Mouse (Mus musculus) forebrain, postnatal 0 days (tissue): ENCODE measurements around the gene Ssbp3. TPM values are rescaled to one million over a fixed set of nuclear protein-coding genes. Genes with fewer than 3 reads are reported as not detected.

ENCODE experiments used
- ATAC-seq: fragments of 200-750 bp; cut with Nextera tagmentation; 2 replicates; pipeline ENCODE4 v1.8.0; 2017; ENCODE audit warnings: mild to moderate bottlenecking, moderate library complexity
- DNase-seq: peaks from one replicate; pipeline ENCODE4 v3.0.0-alpha.2; 2015
- H3K27ac ChIP-seq: fragments of 300-500 bp; sonication (generic); 2 replicates; pipeline ENCODE4 v1.5.1; 2014; ENCODE audit warnings: low read depth, mild to moderate bottlenecking, antibody characterized with exemption, low read length, moderate library complexity, mixed read lengths
- H3K27me3 ChIP-seq: fragments of 300-500 bp; sonication (generic); 2 replicates; pipeline ENCODE4 v1.6.1; 2014; ENCODE audit warnings: mild to moderate bottlenecking, low read length, mixed read lengths; ENCODE audit not compliant: insufficient read depth
- H3K36me3 ChIP-seq: fragments of 300-500 bp; sonication (generic); 2 replicates; pipeline ENCODE4 v1.6.1; 2014; ENCODE audit warnings: mild to moderate bottlenecking, moderate library complexity; ENCODE audit not compliant: insufficient read depth
- H3K4me1 ChIP-seq: fragments of 300-500 bp; sonication (generic); 2 replicates; pipeline ENCODE4 v1.6.1; 2014; ENCODE audit warnings: antibody characterized with exemption; ENCODE audit not compliant: insufficient read depth
- H3K4me2 ChIP-seq: fragments of 300-500 bp; sonication (generic); 2 replicates; pipeline ENCODE4 v1.6.1; 2014; ENCODE audit warnings: low read depth, mild to moderate bottlenecking, moderate library complexity
- H3K4me3 ChIP-seq: fragments of 300-500 bp; sonication (generic); 2 replicates; pipeline ENCODE4 v1.5.1; 2014; ENCODE audit warnings: low read depth, low read length, mixed read lengths
- H3K9ac ChIP-seq: fragments of 300-500 bp; sonication (generic); 2 replicates; pipeline ENCODE4 v1.6.1; 2014; ENCODE audit warnings: mild to moderate bottlenecking
- H3K9me3 ChIP-seq: fragments of 300-500 bp; sonication (generic); 2 replicates; pipeline ENCODE4 v1.6.1; 2016; ENCODE audit warnings: low read length
- CTCF ChIP-seq: sonication (generic); IDR thresholded peaks from 2 replicates; pipeline ENCODE4 v1.5.1; 2016; ENCODE audit warnings: antibody characterized with exemption, control low read depth, low read depth
- WGBS: fragments of 180-500 bp; shearing (Covaris S2); extraction: QIAGEN DNeasy Blood & Tissue Kit; methylation state at CpG from one replicate; pipeline ENCODE4 v1.1.7; 2014; 5-methylcytosine and 5-hydroxymethylcytosine counted together
- polyA plus RNA-seq: library from polyadenylated mRNA; unstranded; fragments of >200 nt; fragmentation: Nextera tagmentation; extraction: Ambion mirVana; gene quantifications from 2 replicates; pipeline ENCODE4 v1.2.1, GENCODE M21; 2015
- total RNA-seq: library from RNA; depleted of rRNA; stranded (reverse); fragments of >200 nt; gene quantifications from 2 replicates; pipeline ENCODE4 v1.2.3, GENCODE M21; 2014

Gene Ssbp3
- total and polyA plus RNA-seq, 2 experiments from 2014 or later, result 117 to 137 TPM

GRCm38 (mm10) chr4:106921375-106922336 is 11.2 kb downstream of the Ssbp3 start:
- DNase-seq (peak; percentile 51), ATAC-seq (peak; percentile 76)
- Histone ChIP-seq H3K9me3 (no peaks in the 10 kb centered on the region), H3K27me3 (no peaks in the 10 kb centered on the region), H3K36me3 (peaks cover 61% of the 10 kb centered on the region), H3K4me3 (no peak overlapping the region), H3K27ac (no peak overlapping the region), H3K4me1 (peaks cover 4% of the 10 kb centered on the region; the same call in 1 of the 2 replicates), H3K9ac (no peak overlapping the region), H3K4me2 (no peak overlapping the region)
- WGBS, result 33% methylated on average over 9 of the region's 9 CpGs
- no peak for TF ChIP-seq CTCF

- WGBS, result 91% methylated on average over 3 of the region's 3 CpGs
- Histone ChIP-seq H3K27ac (no peak overlapping the region), H3K9me3 (no peaks in the 10 kb centered on the region), H3K36me3 (peaks cover 49% of the 10 kb centered on the region), H3K9ac (no peak overlapping the region), H3K4me3 (no peak overlapping the region), H3K4me1 (peaks cover 4% of the 10 kb centered on the region; the same call in 1 of the 2 replicates), H3K4me2 (no peak overlapping the region), H3K27me3 (no peaks in the 10 kb centered on the region)
- ATAC-seq (no peak), DNase-seq (no peak)
- no peak for TF ChIP-seq CTCF
Measured at GRCm38 (mm10) chr4:106922919-106923318, 12.4 kb downstream of the Ssbp3 start.

DNA sequence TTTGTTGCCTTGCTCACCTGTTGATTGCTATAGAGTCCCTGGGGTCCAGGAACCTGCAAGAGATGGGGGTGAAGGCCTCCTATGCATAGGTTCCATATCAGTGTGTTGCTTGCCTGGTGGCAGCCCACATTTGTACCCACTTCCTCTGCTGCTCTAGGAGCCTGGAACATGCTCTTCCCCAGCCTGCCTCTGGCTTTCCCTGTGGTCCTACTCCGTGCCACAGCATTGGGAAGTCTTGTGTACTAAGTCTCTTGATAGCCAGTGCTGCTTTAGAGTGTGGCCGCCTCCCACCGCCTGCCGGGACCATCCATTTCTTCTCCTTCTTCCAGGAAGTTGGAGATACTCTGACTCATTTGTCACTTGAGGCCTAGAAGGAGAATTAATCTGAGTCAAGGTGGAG is 13.7 kb downstream of the Ssbp3 start:
- no peaks in the 10 kb centered on the region for H3K27me3 ChIP-seq
- ATAC-seq (no peak), DNase-seq (no peak)
- no peak for TF ChIP-seq CTCF
- H3K9ac ChIP-seq, result no peak overlapping the region
- peaks cover 38% of the 10 kb centered on the region for H3K36me3 ChIP-seq
- peaks cover 4% of the 10 kb centered on the region; the same call in 1 of the 2 replicates for H3K4me1 ChIP-seq
- H3K4me2 ChIP-seq, result no peak overlapping the region
- H3K4me3 ChIP-seq, result no peak overlapping the region
- no peak overlapping the region for H3K27ac ChIP-seq
- no peaks in the 10 kb centered on the region for H3K9me3 ChIP-seq
- WGBS, result 92% methylated on average over 4 of the region's 4 CpGs

GRCm38 (mm10) chr4:106924888-106925287 is 14.4 kb downstream of the Ssbp3 start:
- Histone ChIP-seq H3K4me2 (no peak overlapping the region), H3K27me3 (no peaks in the 10 kb centered on the region), H3K27ac (no peak overlapping the region), H3K9ac (no peak overlapping the region), H3K36me3 (peaks cover 33% of the 10 kb centered on the region), H3K4me1 (peaks cover 4% of the 10 kb centered on the region; the same call in 1 of the 2 replicates), H3K9me3 (no peaks in the 10 kb centered on the region), H3K4me3 (no peak overlapping the region)
- no peak for TF ChIP-seq CTCF
- DNase-seq (no peak), ATAC-seq (no peak)
- WGBS, result 90% methylated on average over 10 of the region's 10 CpGs

GRCm38 (mm10) chr4:106926401-106926800 is 15.9 kb downstream of the Ssbp3 start:
- no peak overlapping the region for H3K4me2 ChIP-seq
- WGBS, result 69% methylated on average over 9 of the region's 9 CpGs
- H3K4me3 ChIP-seq, result no peak overlapping the region
- H3K4me1 ChIP-seq, result peaks cover 4% of the 10 kb centered on the region; the same call in 1 of the 2 replicates
- no peak for TF ChIP-seq CTCF
- H3K27me3 ChIP-seq, result no peaks in the 10 kb centered on the region
- no peak overlapping the region for H3K27ac ChIP-seq
- DNase-seq, result no peak
- H3K36me3 ChIP-seq, result peaks cover 28% of the 10 kb centered on the region
- H3K9me3 ChIP-seq, result no peaks in the 10 kb centered on the region
- no peak overlapping the region for H3K9ac ChIP-seq
- no peak for ATAC-seq

DNA sequence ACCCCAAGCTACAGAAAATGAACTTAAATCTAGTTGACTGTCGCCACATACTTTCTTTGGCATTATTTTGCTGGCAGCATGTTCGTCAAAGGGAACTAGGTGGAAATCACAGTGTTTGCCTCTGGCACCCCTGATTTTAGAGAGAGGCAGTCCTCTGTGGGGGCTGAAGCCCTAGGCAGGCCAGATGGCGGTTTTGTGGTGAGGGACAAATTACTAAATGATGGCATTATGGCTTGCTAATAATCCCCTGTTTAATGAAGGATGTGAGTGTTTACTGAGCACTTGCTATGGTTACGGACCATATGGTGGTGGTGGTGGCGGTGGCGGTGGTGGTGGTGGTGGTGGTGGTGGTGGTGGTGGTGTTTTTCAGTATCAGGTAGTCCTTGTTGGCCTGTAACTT is 16.5 kb downstream of the Ssbp3 start:
- no peak for TF ChIP-seq CTCF
- WGBS, result 64% methylated on average over 6 of the region's 6 CpGs
- no peak for DNase-seq
- no peak overlapping the region for H3K4me2 ChIP-seq
- H3K36me3 ChIP-seq, result peaks cover 25% of the 10 kb centered on the region
- H3K9me3 ChIP-seq, result no peaks in the 10 kb centered on the region
- H3K9ac ChIP-seq, result no peak overlapping the region
- H3K4me3 ChIP-seq, result no peak overlapping the region
- ATAC-seq, result no peak
- no peak overlapping the region for H3K27ac ChIP-seq
- no peaks in the 10 kb centered on the region for H3K27me3 ChIP-seq
- H3K4me1 ChIP-seq, result no peaks in the 10 kb centered on the region; the same call in 1 of the 2 replicates

GRCm38 (mm10) chr4:106928961-106929360 is 18.5 kb downstream of the Ssbp3 start:
- no peak for DNase-seq
- H3K9me3 ChIP-seq, result no peaks in the 10 kb centered on the region
- no peak for TF ChIP-seq CTCF
- WGBS, result 71% methylated on average over 7 of the region's 7 CpGs
- H3K9ac ChIP-seq, result no peak overlapping the region
- peaks cover 20% of the 10 kb centered on the region; the same call in 1 of the 2 replicates for H3K36me3 ChIP-seq
- no peak overlapping the region for H3K4me2 ChIP-seq
- no peak overlapping the region for H3K4me3 ChIP-seq
- ATAC-seq, result no peak
- no peak overlapping the region for H3K27ac ChIP-seq
- no peaks in the 10 kb centered on the region for H3K27me3 ChIP-seq
- H3K4me1 ChIP-seq, result peaks cover 4% of the 10 kb centered on the region; the same call in 1 of the 2 replicates
